Mouse (Mus musculus) liver, embryonic 14.5 days (tissue): ENCODE data around the gene Rrp15. TPM values are rescaled to one million over a fixed set of nuclear protein-coding genes. Genes with fewer than 3 reads are reported as not detected.

Experiments
- ATAC-seq: fragments of 200-750 bp; cut with Nextera tagmentation; 2 replicates; pipeline ENCODE4 v1.8.0; 2017; ENCODE audit warnings: moderate number of reproducible peaks, mild to moderate bottlenecking, moderate library complexity; ENCODE audit not compliant: insufficient read depth
- DNase-seq, 3 experiments: peaks; one replicate each; pipeline ENCODE4 v3.0.0-alpha.2; 2012 to 2013; ENCODE audit warnings: low read depth in 3 of 3, low spot score in 3 of 3
- H3K27ac ChIP-seq: fragments of 300-500 bp; sonication (generic); 2 replicates; pipeline ENCODE4 v1.5.1; 2014; ENCODE audit warnings: moderate library complexity, mild to moderate bottlenecking, control low read depth, inconsistent platforms
- H3K27me3 ChIP-seq: fragments of 300-500 bp; sonication (generic); 2 replicates; pipeline ENCODE4 v1.6.1; 2014; ENCODE audit warnings: mild to moderate bottlenecking, low read length, moderate library complexity; ENCODE audit not compliant: control insufficient read depth, insufficient read depth
- H3K36me3 ChIP-seq: fragments of 300-500 bp; sonication (generic); replicated peaks from 2 replicates; pipeline ENCODE4 v1.6.1; 2014; ENCODE audit warnings: low read depth; ENCODE audit not compliant: control insufficient read depth, insufficient read depth
- H3K4me1 ChIP-seq, 2 experiments: fragments of 200-500 bp in 1 of 2; fragments of 300-500 bp in 1 of 2; sonication (generic) in 1 of 2; replicated peaks; 2 replicates each; pipeline ENCODE4 v1.6.1; 2012 to 2014; ENCODE audit warnings: antibody characterized with exemption in 1 of 2, inconsistent platforms in 1 of 2, low read length in 1 of 2; ENCODE audit not compliant: control insufficient read depth in 2 of 2, insufficient read depth in 2 of 2
- H3K4me2 ChIP-seq: fragments of 300-500 bp; sonication (generic); 2 replicates; pipeline ENCODE4 v1.6.1; 2014; ENCODE audit warnings: low read depth, mild to moderate bottlenecking, control low read depth, moderate library complexity
- H3K4me3 ChIP-seq, 2 experiments: fragments of 200-500 bp in 1 of 2; fragments of 300-500 bp in 1 of 2; sonication (generic) in 1 of 2; 2 replicates each; pipeline ENCODE4 v1.5.1; 2012 to 2014; ENCODE audit warnings: low read depth in 2 of 2, low read length in 2 of 2, mild to moderate bottlenecking in 2 of 2, control low read depth in 1 of 2, inconsistent platforms in 1 of 2, moderate library complexity in 1 of 2; ENCODE audit not compliant: insufficient read depth in 1 of 2
- H3K9ac ChIP-seq: fragments of 300-500 bp; sonication (generic); replicated peaks from 2 replicates; pipeline ENCODE4 v1.6.1; 2014; ENCODE audit warnings: mild to moderate bottlenecking, control low read depth, moderate library complexity
- H3K9me3 ChIP-seq: fragments of 300-500 bp; sonication (generic); 2 replicates; pipeline ENCODE4 v1.6.1; 2016; ENCODE audit warnings: low read length, mixed read lengths; ENCODE audit not compliant: control insufficient read depth
- CTCF ChIP-seq: IDR thresholded peaks from 2 replicates; pipeline ENCODE4 v1.5.1; 2016; ENCODE audit warnings: antibody characterized with exemption, low read depth, control low read depth
- EP300 ChIP-seq: IDR thresholded peaks from 2 replicates; pipeline ENCODE4 v1.6.1; 2016; ENCODE audit warnings: antibody characterized with exemption, low read depth
- WGBS: fragments of 180-500 bp; shearing (Covaris S2); extraction: QIAGEN DNeasy Blood & Tissue Kit; methylation state at CpG from one replicate; pipeline ENCODE4 v1.1.7; 2014; ENCODE audit not compliant: insufficient replicate concordance; 5-methylcytosine and 5-hydroxymethylcytosine counted together
- polyA plus RNA-seq, 2 experiments: library from polyadenylated mRNA; depleted of rRNA in 1 of 2; stranded (reverse) in 1 of 2; unstranded in 1 of 2; fragments of >200 nt; fragmentation: Nextera tagmentation in 1 of 2; extraction: Ambion mirVana in 1 of 2; gene quantifications; 2 replicates each; pipeline versions ENCODE4 v1.2.1 to v1.2.3; 2012 to 2014

Gene Rrp15
- polyA plus RNA-seq, 2 experiments: 21.7 to 29.1 TPM

- Histone ChIP-seq H3K4me3 (no peak overlapping the region), H3K4me1 (no peaks in the 10 kb centered on the region), H3K36me3 (no peaks in the 10 kb centered on the region), H3K9me3 (no peaks in the 10 kb centered on the region), H3K27me3 (no peaks in the 10 kb centered on the region), H3K9ac (no peak overlapping the region), H3K4me2 (no peak overlapping the region), H3K27ac (no peak overlapping the region)
- 52% methylated on average over 4 of the region's 4 CpGs for WGBS
- DNase-seq (no peak), ATAC-seq (no peak)
- TF ChIP-seq CTCF (no peak), EP300 (no peak)
Measured at GRCm38 (mm10) chr1:186692370-186692769, 56.8 kb downstream of the Rrp15 start.

GRCm38 (mm10) chr1:186691708-186692107 lies 57.5 kb downstream of the Rrp15 start:
- H3K27ac ChIP-seq: no peak overlapping the region
- DNase-seq: no peak
- TF ChIP-seq EP300 (no peak), CTCF (no peak)
- H3K9me3 ChIP-seq: no peaks in the 10 kb centered on the region
- H3K4me1 ChIP-seq: no peaks in the 10 kb centered on the region
- ATAC-seq: no peak
- no peaks in the 10 kb centered on the region for H3K36me3 ChIP-seq
- no peak overlapping the region for H3K9ac ChIP-seq
- H3K27me3 ChIP-seq: no peaks in the 10 kb centered on the region
- no peak overlapping the region for H3K4me2 ChIP-seq
- 62% methylated on average over 9 of the region's 9 CpGs for WGBS
- H3K4me3 ChIP-seq: no peak overlapping the region

GRCm38 (mm10) chr1:186684041-186684440 lies 65.1 kb downstream of the Rrp15 start:
- DNase-seq (no peak), ATAC-seq (no peak)
- WGBS: 56% methylated on average over 3 of the region's 3 CpGs
- H3K9ac ChIP-seq: no peak overlapping the region
- TF ChIP-seq EP300 (no peak), CTCF (no peak)
- no peak overlapping the region for H3K27ac ChIP-seq
- H3K9me3 ChIP-seq: no peaks in the 10 kb centered on the region
- H3K4me1 ChIP-seq: peaks cover 0 to 6% of the 10 kb centered on the region in 2 experiments; a peak in 2 of 4 replicates
- no peaks in the 10 kb centered on the region for H3K36me3 ChIP-seq
- H3K27me3 ChIP-seq: no peaks in the 10 kb centered on the region
- H3K4me3 ChIP-seq: no peak overlapping the region
- H3K4me2 ChIP-seq: no peak overlapping the region

- 57% methylated on average over 7 of the region's 7 CpGs for WGBS
- H3K36me3 ChIP-seq: no peaks in the 10 kb centered on the region
- no peak for DNase-seq
- no peaks in the 10 kb centered on the region for H3K9me3 ChIP-seq
- no peak overlapping the region for H3K9ac ChIP-seq
- ATAC-seq: no peak
- no peak overlapping the region for H3K4me2 ChIP-seq
- peaks cover 0 to 6% of the 10 kb centered on the region in 2 experiments; a peak in 2 of 4 replicates for H3K4me1 ChIP-seq
- TF ChIP-seq EP300 (no peak), CTCF (no peak)
- no peak overlapping the region for H3K4me3 ChIP-seq
- no peaks in the 10 kb centered on the region for H3K27me3 ChIP-seq
- no peak overlapping the region for H3K27ac ChIP-seq
Measured at GRCm38 (mm10) chr1:186682606-186683005, 66.6 kb downstream of the Rrp15 start.

- Histone ChIP-seq H3K4me3 (no peak overlapping the region), H3K4me1 (peaks cover 0 to 3% of the 10 kb centered on the region in 2 experiments; a peak in 2 of 4 replicates), H3K4me2 (no peak overlapping the region), H3K27ac (no peak overlapping the region), H3K36me3 (no peaks in the 10 kb centered on the region), H3K9me3 (no peaks in the 10 kb centered on the region), H3K9ac (no peak overlapping the region), H3K27me3 (no peaks in the 10 kb centered on the region)
- 60% methylated on average over 12 of the region's 12 CpGs for WGBS
- DNase-seq (no peak), ATAC-seq (no peak)
- no peak for TF ChIP-seq EP300
- no peak for TF ChIP-seq CTCF
Measured at GRCm38 (mm10) chr1:186677614-186678013, 71.5 kb downstream of the Rrp15 start.

- no peak for TF ChIP-seq EP300
- Histone ChIP-seq H3K4me1 (no peaks in the 10 kb centered on the region), H3K4me3 (no peak overlapping the region), H3K27me3 (no peaks in the 10 kb centered on the region), H3K27ac (no peak overlapping the region), H3K9ac (no peak overlapping the region), H3K9me3 (no peaks in the 10 kb centered on the region), H3K36me3 (no peaks in the 10 kb centered on the region), H3K4me2 (no peak overlapping the region)
- no peak for DNase-seq
- ATAC-seq: no peak
- WGBS: 49% methylated on average over 5 of the region's 5 CpGs
Measured at GRCm38 (mm10) chr1:186676199-186676598, 73.0 kb downstream of the Rrp15 start.
